Comparison of ENCODE assay signal across 13 mouse cellular contexts in genomic region chr19:46766125-46766524, GRCm38 (mm10). TPM values are rescaled to one million over a fixed set of nuclear protein-coding genes. Genes with fewer than 3 reads are reported as not detected.
DNase-seq lines count a peak whose midpoint lies in the region; ATAC-seq and TF ChIP-seq lines count a peak whose summit lies in the region.
"Had no signal": no experiment of that assay in that cellular context is flagged by ENCODE, and none has a peak within 500 bp of the region (broad histone marks: within the 10 kb centered on the region; RNA-seq: fewer than 3 reads in every experiment).

No protein-coding gene starts in this region.

- TF ChIP-seq CTCF in kidney, postnatal 0 days (IDR thresholded peaks at IDR 0.05; ENCODE audit: low read depth) = no peak
- no peak for TF ChIP-seq CTCF in intestine, postnatal 0 days (IDR thresholded peaks at IDR 0.05; ENCODE audit: low read depth)

- H3K4me2 ChIP-seq in kidney, postnatal 0 days (ENCODE audit: low read length) = peak overlapping the region; percentile 28
- peak overlapping the region; percentile 30; the same call in 1 of the 2 replicates for H3K4me2 ChIP-seq in midbrain, embryonic 14.5 days (ENCODE audit: low read length)
- H3K4me2 ChIP-seq in intestine, postnatal 0 days (replicated peaks; ENCODE audit: low read depth) = no peak overlapping the region
- H3K4me2 ChIP-seq: heart, embryonic 11.5 days had no signal

- H3K36me3 ChIP-seq in kidney, postnatal 0 days (ENCODE audit: insufficient read depth, low read length) = no peaks in the 10 kb centered on the region
- H3K36me3 ChIP-seq in midbrain, embryonic 14.5 days (ENCODE audit: control insufficient read depth, insufficient read depth, low read length) = no peaks in the 10 kb centered on the region
- H3K36me3 ChIP-seq in intestine, postnatal 0 days (ENCODE audit: control insufficient read depth, insufficient read depth) = no peaks in the 10 kb centered on the region

- no peak overlapping the region for H3K4me3 ChIP-seq in kidney, postnatal 0 days (replicated peaks; ENCODE audit: low read depth, low read length)
- H3K4me3 ChIP-seq in midbrain, embryonic 14.5 days (replicated peaks; ENCODE audit: low read depth, low read length) = no peak overlapping the region
- no peak overlapping the region for H3K4me3 ChIP-seq in intestine, postnatal 0 days (ENCODE audit: low read depth, low read length)

- 0 out of 2 replicates have a peak, but pooled peaks cover 3% of the 10 kb centered on the region for H3K4me1 ChIP-seq in kidney, postnatal 0 days (replicated peaks; ENCODE audit: insufficient read depth, low read length)
- peaks cover 32% of the 10 kb centered on the region for H3K4me1 ChIP-seq in midbrain, embryonic 14.5 days (ENCODE audit: control insufficient read depth, insufficient read depth, low read length)
- H3K4me1 ChIP-seq in intestine, postnatal 0 days (replicated peaks; ENCODE audit: control insufficient read depth, insufficient read depth, low read length) = 0 out of 2 replicates have a peak, but pooled peaks cover 12% of the 10 kb centered on the region

- no peak for DNase-seq in kidney, postnatal 0 days (ENCODE audit: low spot score)
- DNase-seq in kidney, adult 9 months = no peak
- DNase-seq in c-Kit-positive CD71-positive TER-119-positive erythroid progenitor cells, embryonic 14.5 days (ENCODE audit: low spot score) = peak; percentile 48
- no peak for DNase-seq in midbrain, embryonic 14.5 days
- no peak for DNase-seq in urinary bladder, adult 2 months (ENCODE audit: low spot score)
- DNase-seq in lung, postnatal 14 days = no peak
- DNase-seq: lung, adult 18-20 months; thymus, adult 2 months had no signal

- WGBS in kidney, postnatal 0 days = 71% methylated on average over 5 of the region's 5 CpGs
- 72% methylated on average over 5 of the region's 5 CpGs for WGBS in midbrain, embryonic 14.5 days
- WGBS in intestine, postnatal 0 days = 68% methylated on average over 5 of the region's 5 CpGs

- no peaks in the 10 kb centered on the region; the same call in 1 of the 2 replicates for H3K27me3 ChIP-seq in kidney, postnatal 0 days (ENCODE audit: insufficient read depth, low read length)
- no peaks in the 10 kb centered on the region for H3K27me3 ChIP-seq in midbrain, embryonic 14.5 days (ENCODE audit: control insufficient read depth, insufficient read depth, low read length)
- H3K27me3 ChIP-seq in intestine, postnatal 0 days (replicated peaks; ENCODE audit: control insufficient read depth, insufficient read depth, low read length) = peaks cover 8% of the 10 kb centered on the region; the same call in 1 of the 2 replicates
- H3K27me3 ChIP-seq: CH12.LX had no signal

- no peaks in the 10 kb centered on the region for H3K9me3 ChIP-seq in kidney, postnatal 0 days (replicated peaks; ENCODE audit: low read length)
- no peaks in the 10 kb centered on the region for H3K9me3 ChIP-seq in midbrain, embryonic 14.5 days (ENCODE audit: control insufficient read depth, low read length)
- H3K9me3 ChIP-seq in intestine, postnatal 0 days (ENCODE audit: control insufficient read depth) = no peaks in the 10 kb centered on the region

- no peak for ATAC-seq in kidney, postnatal 0 days (replicated peaks; ENCODE audit: low FRiP score, low read depth)
- ATAC-seq in erythroid progenitor cell, adult 5-6 weeks (replicated peaks; ENCODE audit: low FRiP score, poor library complexity, severe bottlenecking) = peak; percentile 27; the same call in 1 of the 2 replicates
- no peak for ATAC-seq in midbrain, embryonic 14.5 days (ENCODE audit: low FRiP score, low TSS enrichment)
- no peak for ATAC-seq in intestine, postnatal 0 days
- ATAC-seq: activated CD4-positive, CD25-positive, alpha-beta regulatory T cell, adult 4 months had no signal

- H3K9ac ChIP-seq in kidney, postnatal 0 days (ENCODE audit: low read depth, low read length) = no peak overlapping the region
- no peak overlapping the region for H3K9ac ChIP-seq in midbrain, embryonic 14.5 days (replicated peaks; ENCODE audit: low read length)
- H3K9ac ChIP-seq in intestine, postnatal 0 days (ENCODE audit: low read depth, low read length) = no peak overlapping the region

- H3K27ac ChIP-seq in kidney, postnatal 0 days = no peak overlapping the region
- no peak overlapping the region for H3K27ac ChIP-seq in midbrain, embryonic 14.5 days (replicated peaks; ENCODE audit: low read depth, low read length)
- no peak overlapping the region for H3K27ac ChIP-seq in intestine, postnatal 0 days (ENCODE audit: low read depth, low read length)

RNA-seq across cellular contexts. Expression of gene Cnnm2, which starts 4.7 kb away (rescaled TPM):
- polyA plus RNA-seq in kidney, postnatal 0 days (2015; fragmentation: Nextera tagmentation; extraction: Ambion mirVana) = 11.0 and 12.0 TPM in 2 replicates
- total RNA-seq in erythroid progenitor cell, adult 5-6 weeks (2015; ENCODE audit: low replicate concordance) = 35.0 and 39.8 TPM in 2 replicates
- 40.1 and 60.7 TPM in 2 replicates for total RNA-seq in erythroid progenitor cell, adult 5-6 weeks (2017; ENCODE audit: low replicate concordance)
- polyA plus RNA-seq in midbrain, embryonic 14.5 days (2014; fragmentation: Nextera tagmentation; extraction: Ambion mirVana) = 7.9 and 8.1 TPM in 2 replicates
- 11.6 and 11.9 TPM in 2 replicates for polyA plus RNA-seq in urinary bladder, adult 2 months (2012; rRNA removed)
- 6.5 TPM in 2 replicates for polyA plus RNA-seq in intestine, postnatal 0 days (2015; fragmentation: Nextera tagmentation; extraction: Ambion mirVana)

RNA-seq across cellular contexts. Expression of gene As3mt, which starts 58.9 kb away (rescaled TPM):
- polyA plus RNA-seq in kidney, postnatal 0 days (2015; fragmentation: Nextera tagmentation; extraction: Ambion mirVana) = 59.4 and 65.0 TPM in 2 replicates
- 2.5 and 10.9 TPM in 2 replicates for total RNA-seq in erythroid progenitor cell, adult 5-6 weeks (2015; ENCODE audit: low replicate concordance)
- 1.2 and 2.0 TPM in 2 replicates for total RNA-seq in erythroid progenitor cell, adult 5-6 weeks (2017; ENCODE audit: low replicate concordance)
- 38.8 and 42.5 TPM in 2 replicates for polyA plus RNA-seq in midbrain, embryonic 14.5 days (2014; fragmentation: Nextera tagmentation; extraction: Ambion mirVana)
- polyA plus RNA-seq in urinary bladder, adult 2 months (2012; rRNA removed) = 21.9 and 25.0 TPM in 2 replicates
- 46.4 and 49.0 TPM in 2 replicates for polyA plus RNA-seq in intestine, postnatal 0 days (2015; fragmentation: Nextera tagmentation; extraction: Ambion mirVana)
